Mouse (Mus musculus) stomach, postnatal 0 days (tissue): ENCODE data around the gene Ank3.
A peak's percentile ranks its signal among the peaks of the same experiment; 100 is the strongest.

Source experiments
- CTCF ChIP-seq: IDR thresholded peaks from 2 replicates; pipeline ENCODE4 v1.5.1; 2016; ENCODE audit warnings: antibody characterized with exemption, low read depth, mild to moderate bottlenecking, moderate library complexity
- EP300 ChIP-seq: optimal IDR thresholded peaks from 2 replicates; pipeline ENCODE3; 2016; ENCODE audit warnings: antibody characterized with exemption

DNA sequence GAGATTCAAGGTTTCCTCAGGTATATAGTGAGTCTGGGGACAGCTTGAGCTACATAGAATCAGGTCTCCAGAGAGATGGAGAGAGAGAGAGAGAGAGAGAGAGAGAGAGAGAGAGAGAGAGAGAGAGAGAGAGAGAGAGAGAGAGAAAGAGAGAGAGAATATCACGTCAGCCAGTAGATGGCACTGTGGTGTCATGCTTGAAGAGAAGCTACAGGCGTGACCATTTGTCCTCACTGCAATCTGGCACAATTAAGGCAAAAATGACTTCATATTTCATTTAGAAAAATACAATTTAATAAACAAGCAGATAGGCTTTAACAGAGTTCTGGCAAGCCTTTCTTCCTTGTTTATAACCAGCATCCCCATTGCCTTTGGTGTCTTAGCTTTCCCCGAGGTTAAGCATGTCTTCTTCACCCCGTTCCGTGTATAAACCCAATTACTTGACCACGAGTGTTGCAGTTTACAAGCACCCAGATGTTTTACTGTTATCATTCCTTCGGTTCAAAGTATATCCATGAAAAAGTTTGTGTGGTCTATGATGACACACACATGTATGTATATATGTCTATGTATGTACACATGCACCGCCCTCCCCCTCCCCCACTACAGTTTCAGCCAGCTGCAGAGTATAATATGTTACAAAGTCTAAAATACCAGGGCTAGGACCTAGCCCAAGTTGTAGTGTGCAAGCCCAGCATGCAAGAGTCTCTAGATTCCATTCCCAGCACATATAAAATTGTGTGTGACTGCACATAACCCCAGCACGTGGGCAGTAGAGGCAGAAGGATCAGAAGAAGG, 53.8 kb downstream of the Ank3 start:
- TF ChIP-seq CTCF (peak; percentile 87), EP300 (no peak)
